Mouse (Mus musculus) liver, embryonic 12.5 days (tissue): Measurements from ENCODE around the gene Ifna6. TPM values are rescaled to one million over a fixed set of nuclear protein-coding genes. Genes with fewer than 3 reads are reported as not detected.

Experiments
- polyA plus RNA-seq: library from polyadenylated mRNA; unstranded; fragments of >200 nt; fragmentation: Nextera tagmentation; extraction: Ambion mirVana; gene quantifications from 2 replicates; pipeline ENCODE4 v1.2.1, GENCODE M21; 2016

Gene Ifna6
- polyA plus RNA-seq, 1 experiment from 2014 or later: not detected

Other genes starting within 250 kb of the Ifna6 start
- not detected in 2 replicates for gene Ifna9, start 235.0 kb upstream of the Ifna6 start, polyA plus RNA-seq
- not detected in 2 replicates for gene Ifna12, start 224.0 kb upstream of the Ifna6 start, polyA plus RNA-seq
- not detected in 2 replicates for gene C87499, start 193.0 kb upstream of the Ifna6 start, polyA plus RNA-seq
- gene Ifna13, start 183.0 kb upstream of the Ifna6 start, polyA plus RNA-seq: not detected in 2 replicates
- not detected in 2 replicates for gene Ifna16, start 150.5 kb upstream of the Ifna6 start, polyA plus RNA-seq
- not detected in 2 replicates for gene Ifna2, start 143.5 kb upstream of the Ifna6 start, polyA plus RNA-seq
- not detected in 2 replicates for gene Ifnab, start 136.1 kb upstream of the Ifna6 start, polyA plus RNA-seq
- gene Gm26566, start 105.6 kb upstream of the Ifna6 start, polyA plus RNA-seq: 0.29 and 0.43 TPM in 2 replicates
- gene Klhl9, start 105.0 kb upstream of the Ifna6 start, polyA plus RNA-seq: 38.0 and 38.7 TPM in 2 replicates
- gene Gm13271, start 72.5 kb upstream of the Ifna6 start, polyA plus RNA-seq: not detected in 2 replicates
- gene Gm13283, start 67.3 kb upstream of the Ifna6 start, polyA plus RNA-seq: not detected in 2 replicates
- gene Gm13290, start 53.6 kb upstream of the Ifna6 start, polyA plus RNA-seq: not detected in 2 replicates
- gene Gm13289, start 50.5 kb upstream of the Ifna6 start, polyA plus RNA-seq: not detected in 2 replicates
- gene Gm13272, start 47.6 kb upstream of the Ifna6 start, polyA plus RNA-seq: not detected in 2 replicates
- not detected in 2 replicates for gene Ifnz, start 45.3 kb upstream of the Ifna6 start, polyA plus RNA-seq
- not detected in 2 replicates for gene Gm13276, start 41.7 kb upstream of the Ifna6 start, polyA plus RNA-seq
- not detected in 2 replicates for gene Gm13277, start 38.8 kb upstream of the Ifna6 start, polyA plus RNA-seq
- not detected in 2 replicates for gene Gm13278, start 35.9 kb upstream of the Ifna6 start, polyA plus RNA-seq
- not detected in 2 replicates for gene Gm13275, start 32.9 kb upstream of the Ifna6 start, polyA plus RNA-seq
- gene Gm13279, start 30.0 kb upstream of the Ifna6 start, polyA plus RNA-seq: not detected in 2 replicates
- gene Gm13285, start 27.8 kb upstream of the Ifna6 start, polyA plus RNA-seq: 0.13 and 0.22 TPM in 2 replicates
- not detected in 2 replicates for gene Gm13287, start 24.2 kb upstream of the Ifna6 start, polyA plus RNA-seq
- gene Gm13288, start 21.9 kb upstream of the Ifna6 start, polyA plus RNA-seq: not detected in 2 replicates
- gene Ifna7, start 11.2 kb upstream of the Ifna6 start, polyA plus RNA-seq: not detected in 2 replicates
- not detected in 2 replicates for gene Ifna11, start 7.5 kb upstream of the Ifna6 start, polyA plus RNA-seq
- not detected in 2 replicates for gene Ifna5, start 8.1 kb downstream of the Ifna6 start, polyA plus RNA-seq
- not detected in 2 replicates for gene Ifna4, start 14.4 kb downstream of the Ifna6 start, polyA plus RNA-seq
- gene Ifna1, start 22.7 kb downstream of the Ifna6 start, polyA plus RNA-seq: not detected in 2 replicates
- gene Ifne, start 52.8 kb downstream of the Ifna6 start, polyA plus RNA-seq: not detected in 2 replicates